Mouse (Mus musculus) cerebellum, adult 2 months (tissue): Measurements from ENCODE around the gene Eif4e1b.

ENCODE experiments used
- CTCF ChIP-seq: fragments of 200-500 bp; IDR thresholded peaks from 2 replicates; pipeline ENCODE4 v1.5.1; 2011; ENCODE audit warnings: low read depth, mild to moderate bottlenecking, control low read depth, low read length, moderate library complexity, borderline replicate concordance; ENCODE audit not compliant: insufficient read depth
- POLR2A ChIP-seq: fragments of 200-500 bp; IDR thresholded peaks from 2 replicates; pipeline ENCODE4 v1.6.1; 2011; ENCODE audit warnings: low read length, control low read depth, borderline replicate concordance; ENCODE audit not compliant: insufficient read depth

DNA sequence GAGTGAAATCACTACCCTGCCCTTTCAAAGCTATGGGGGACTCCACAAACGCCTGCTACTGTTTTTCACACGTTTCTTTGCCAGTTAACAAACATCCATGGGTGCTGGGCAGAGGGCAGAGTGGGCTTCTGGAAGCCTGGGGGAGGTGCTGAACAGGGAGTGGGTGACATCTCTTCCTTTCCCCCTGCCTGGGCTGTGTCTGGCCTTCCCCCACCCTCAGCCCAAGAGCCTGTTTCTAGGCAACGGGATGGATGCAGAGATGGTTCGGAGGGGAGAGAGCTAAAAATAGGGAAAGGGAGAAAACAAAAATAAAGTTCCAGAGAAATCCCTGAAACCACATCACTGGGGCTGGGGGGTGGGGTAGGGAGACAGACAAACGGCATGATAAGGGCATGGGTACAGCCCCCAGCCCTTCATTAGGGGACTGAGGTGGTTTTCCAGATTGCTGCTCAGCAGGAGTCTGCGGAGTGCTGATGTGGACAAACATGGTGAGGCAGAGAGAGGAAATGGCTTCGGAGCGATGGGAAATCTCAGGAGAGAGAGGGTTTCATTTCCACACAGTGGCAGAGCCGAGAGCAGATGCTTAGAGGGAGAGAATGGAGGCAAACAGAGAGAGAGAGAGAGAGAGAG, 28.5 kb upstream of the Eif4e1b start:
- no peak for TF ChIP-seq CTCF
- TF ChIP-seq POLR2A, result no peak
